Mouse (Mus musculus) hindbrain, embryonic 13.5 days (tissue): ENCODE data around the gene Prrg4. TPM values are rescaled to one million over a fixed set of nuclear protein-coding genes. Genes with fewer than 3 reads are reported as not detected.
"Not testable (repeated sequence)": the region's sequence is repeated elsewhere in the genome, so short reads cannot be mapped to it uniquely, and the experiment has no call there.

ENCODE experiments used
- ATAC-seq: fragments of 200-750 bp; cut with Nextera tagmentation; 2 replicates; pipeline ENCODE4 v1.8.0; 2017; ENCODE audit warnings: moderate TSS enrichment; ENCODE audit not compliant: low FRiP score
- H3K27ac ChIP-seq: fragments of 300-500 bp; sonication (generic); 2 replicates; pipeline ENCODE4 v1.5.1; 2015; ENCODE audit warnings: inconsistent platforms, mild to moderate bottlenecking, moderate library complexity
- H3K27me3 ChIP-seq: fragments of 300-500 bp; sonication (generic); 2 replicates; pipeline ENCODE4 v1.6.1; 2015; ENCODE audit warnings: mild to moderate bottlenecking, inconsistent platforms
- H3K36me3 ChIP-seq: fragments of 300-500 bp; sonication (generic); 2 replicates; pipeline ENCODE4 v1.6.1; 2015; ENCODE audit warnings: mild to moderate bottlenecking, inconsistent platforms
- H3K4me1 ChIP-seq: fragments of 300-500 bp; sonication (generic); replicated peaks from 2 replicates; pipeline ENCODE4 v1.6.1; 2015; ENCODE audit warnings: inconsistent platforms
- H3K4me2 ChIP-seq: fragments of 300-500 bp; sonication (generic); 2 replicates; pipeline ENCODE4 v1.6.1; 2015; ENCODE audit warnings: inconsistent platforms, mild to moderate bottlenecking, moderate library complexity
- H3K4me3 ChIP-seq: fragments of 300-500 bp; sonication (generic); 2 replicates; pipeline ENCODE4 v1.5.1; 2015; ENCODE audit warnings: mild to moderate bottlenecking, inconsistent platforms
- H3K9ac ChIP-seq: fragments of 300-500 bp; sonication (generic); 2 replicates; pipeline ENCODE4 v1.6.1; 2015; ENCODE audit warnings: mild to moderate bottlenecking, inconsistent platforms
- H3K9me3 ChIP-seq: fragments of 300-500 bp; sonication (generic); 2 replicates; pipeline ENCODE4 v1.6.1; 2016; ENCODE audit warnings: inconsistent platforms
- WGBS: fragments of 180-500 bp; shearing (Covaris S2); methylation state at CpG from one replicate; pipeline ENCODE4 v1.1.7; 2015; 5-methylcytosine and 5-hydroxymethylcytosine counted together
- polyA plus RNA-seq: library from polyadenylated mRNA; unstranded; fragments of >200 nt; fragmentation: Nextera tagmentation; extraction: Ambion mirVana; gene quantifications from 2 replicates; pipeline ENCODE4 v1.2.1, GENCODE M21; 2015

Prrg4 gene
- polyA plus RNA-seq = 0.32 and 0.36 TPM in 2 replicates

GRCm38 (mm10) chr2:104849276-104849990 lies at the start of gene Prrg4:
Gene Prrg4 (minus strand): TSS chr2:104849876.
- Histone ChIP-seq H3K9me3 (no peaks in the 10 kb centered on the region), H3K27ac (no peak within 1 kb of the TSS), H3K4me3 (peak within 1 kb of the TSS; percentile 55), H3K4me1 (peaks cover 11% of the 10 kb centered on the region), H3K36me3 (no peaks in the 10 kb centered on the region), H3K27me3 (peaks cover 32% of the 10 kb centered on the region), H3K9ac (peak within 1 kb of the TSS; percentile 68), H3K4me2 (peak within 1 kb of the TSS; percentile 97)
- peak; percentile 77 for ATAC-seq
- under 1% methylated on average over 62 of the region's 62 CpGs for WGBS

- H3K27ac ChIP-seq = no peak overlapping the region
- ATAC-seq = peak; percentile 66; the same call in 1 of the 2 replicates
- H3K4me1 ChIP-seq = no peaks in the 10 kb centered on the region
- WGBS = 27% methylated on average over 10 of the region's 10 CpGs
- no peak overlapping the region for H3K9ac ChIP-seq
- no peaks in the 10 kb centered on the region for H3K9me3 ChIP-seq
- H3K27me3 ChIP-seq = 0 out of 2 replicates have a peak, but pooled peaks cover 6% of the 10 kb centered on the region
- no peaks in the 10 kb centered on the region for H3K36me3 ChIP-seq
- H3K4me3 ChIP-seq = no peak overlapping the region
- H3K4me2 ChIP-seq = no peak overlapping the region
These were observed 38.3 kb upstream of the Prrg4 start for GRCm38 (mm10) chr2:104887882-104888566.

- not testable (repeated sequence) for H3K4me2 ChIP-seq, H3K27me3 ChIP-seq, H3K4me1 ChIP-seq, H3K9me3 ChIP-seq, ATAC-seq, H3K4me3 ChIP-seq, H3K9ac ChIP-seq, H3K27ac ChIP-seq, H3K36me3 ChIP-seq
- WGBS = 58% methylated on average over 2 of the region's 2 CpGs
These were observed 37.7 kb upstream of the Prrg4 start for GRCm38 (mm10) chr2:104887331-104887730.

GRCm38 (mm10) chr2:104886109-104886508 lies 36.4 kb upstream of the Prrg4 start:
- H3K9me3 ChIP-seq = no peaks in the 10 kb centered on the region
- WGBS = 92% methylated on average over 18 of the region's 18 CpGs
- no peak overlapping the region for H3K27ac ChIP-seq
- 0 out of 2 replicates have a peak, but pooled peaks cover 6% of the 10 kb centered on the region for H3K27me3 ChIP-seq
- H3K36me3 ChIP-seq = no peaks in the 10 kb centered on the region
- no peaks in the 10 kb centered on the region for H3K4me1 ChIP-seq
- H3K9ac ChIP-seq = no peak overlapping the region
- no peak overlapping the region for H3K4me3 ChIP-seq
- H3K4me2 ChIP-seq = no peak overlapping the region
- no peak for ATAC-seq

- no peaks in the 10 kb centered on the region for H3K4me1 ChIP-seq
- no peak overlapping the region for H3K4me3 ChIP-seq
- no peak overlapping the region for H3K27ac ChIP-seq
- no peak for ATAC-seq
- no peaks in the 10 kb centered on the region for H3K36me3 ChIP-seq
- H3K27me3 ChIP-seq = no peaks in the 10 kb centered on the region
- WGBS = 80% methylated on average over 8 of the region's 8 CpGs
- H3K9ac ChIP-seq = no peak overlapping the region
- H3K9me3 ChIP-seq = no peaks in the 10 kb centered on the region
- H3K4me2 ChIP-seq = no peak overlapping the region
These were observed 29.1 kb upstream of the Prrg4 start for GRCm38 (mm10) chr2:104878794-104879193.

GRCm38 (mm10) chr2:104869101-104869500 lies 19.4 kb upstream of the Prrg4 start:
- no peak overlapping the region for H3K4me3 ChIP-seq
- H3K4me2 ChIP-seq = no peak overlapping the region
- no peak for ATAC-seq
- no peaks in the 10 kb centered on the region for H3K4me1 ChIP-seq
- H3K27me3 ChIP-seq = no peaks in the 10 kb centered on the region
- no peak overlapping the region for H3K9ac ChIP-seq
- WGBS = 90% methylated on average over 3 of the region's 3 CpGs
- H3K9me3 ChIP-seq = no peaks in the 10 kb centered on the region
- H3K36me3 ChIP-seq = no peaks in the 10 kb centered on the region
- H3K27ac ChIP-seq = no peak overlapping the region

- H3K4me2 ChIP-seq = no peak within 1 kb of the TSS
- H3K9ac ChIP-seq = no peak within 1 kb of the TSS
- WGBS = 92% methylated on average over 13 of the region's 13 CpGs
- H3K27ac ChIP-seq = no peak within 1 kb of the TSS
- ATAC-seq = no peak
- H3K27me3 ChIP-seq = no peaks in the 10 kb centered on the region
- no peaks in the 10 kb centered on the region for H3K4me1 ChIP-seq
- H3K4me3 ChIP-seq = no peak within 1 kb of the TSS
- H3K36me3 ChIP-seq = no peaks in the 10 kb centered on the region
- H3K9me3 ChIP-seq = no peaks in the 10 kb centered on the region
These were observed 17.7 kb upstream of the Prrg4 start, which contains the start of gene Ccdc73 for GRCm38 (mm10) chr2:104867282-104867855. Gene Ccdc73 (plus strand): TSS chr2:104867805.

GRCm38 (mm10) chr2:104864176-104864860 lies 14.6 kb upstream of the Prrg4 start:
- no peaks in the 10 kb centered on the region for H3K9me3 ChIP-seq
- H3K27me3 ChIP-seq = no peaks in the 10 kb centered on the region
- H3K27ac ChIP-seq = no peak overlapping the region
- H3K9ac ChIP-seq = no peak overlapping the region
- ATAC-seq = no peak
- no peak overlapping the region for H3K4me3 ChIP-seq
- H3K36me3 ChIP-seq = no peaks in the 10 kb centered on the region
- H3K4me1 ChIP-seq = no peaks in the 10 kb centered on the region
- no peak overlapping the region for H3K4me2 ChIP-seq
- 91% methylated on average over 4 of the region's 4 CpGs for WGBS

- Histone ChIP-seq H3K9me3 (no peaks in the 10 kb centered on the region), H3K27ac (no peak overlapping the region), H3K4me2 (no peak overlapping the region), H3K9ac (no peak overlapping the region), H3K27me3 (no peaks in the 10 kb centered on the region), H3K4me3 (no peak overlapping the region), H3K4me1 (no peaks in the 10 kb centered on the region), H3K36me3 (no peaks in the 10 kb centered on the region)
- WGBS = 85% methylated on average over 10 of the region's 10 CpGs
- ATAC-seq = no peak
These were observed 10.8 kb upstream of the Prrg4 start for GRCm38 (mm10) chr2:104860426-104860825.

- ATAC-seq = no peak
- 91% methylated on average over 5 of the region's 5 CpGs for WGBS
- no peak overlapping the region for H3K9ac ChIP-seq
- H3K36me3 ChIP-seq = no peaks in the 10 kb centered on the region
- H3K4me1 ChIP-seq = no peaks in the 10 kb centered on the region
- H3K27me3 ChIP-seq = no peaks in the 10 kb centered on the region
- H3K4me3 ChIP-seq = no peak overlapping the region
- H3K9me3 ChIP-seq = no peaks in the 10 kb centered on the region
- H3K27ac ChIP-seq = no peak overlapping the region
- H3K4me2 ChIP-seq = no peak overlapping the region
These were observed 9.4 kb upstream of the Prrg4 start for GRCm38 (mm10) chr2:104859060-104859459.

GRCm38 (mm10) chr2:104858083-104858482 lies 8.4 kb upstream of the Prrg4 start:
- H3K27ac ChIP-seq, H3K9me3 ChIP-seq, H3K4me2 ChIP-seq, H3K27me3 ChIP-seq, H3K36me3 ChIP-seq, H3K9ac ChIP-seq, ATAC-seq, H3K4me1 ChIP-seq, H3K4me3 ChIP-seq: not testable (repeated sequence)
- 94% methylated on average over 3 of the region's 3 CpGs for WGBS

GRCm38 (mm10) chr2:104856218-104856617 lies 6.5 kb upstream of the Prrg4 start:
- Histone ChIP-seq H3K4me1 (no peaks in the 10 kb centered on the region), H3K4me3 (no peak overlapping the region), H3K36me3 (no peaks in the 10 kb centered on the region), H3K4me2 (no peak overlapping the region), H3K27ac (no peak overlapping the region), H3K9me3 (no peaks in the 10 kb centered on the region), H3K9ac (no peak overlapping the region), H3K27me3 (peaks cover 5% of the 10 kb centered on the region; the same call in 1 of the 2 replicates)
- 54% methylated on average over 1 of the region's 1 CpGs for WGBS
- no peak for ATAC-seq
